Mouse (Mus musculus): ENCODE results near the gene Pgls.

Pgls gene

DNA sequence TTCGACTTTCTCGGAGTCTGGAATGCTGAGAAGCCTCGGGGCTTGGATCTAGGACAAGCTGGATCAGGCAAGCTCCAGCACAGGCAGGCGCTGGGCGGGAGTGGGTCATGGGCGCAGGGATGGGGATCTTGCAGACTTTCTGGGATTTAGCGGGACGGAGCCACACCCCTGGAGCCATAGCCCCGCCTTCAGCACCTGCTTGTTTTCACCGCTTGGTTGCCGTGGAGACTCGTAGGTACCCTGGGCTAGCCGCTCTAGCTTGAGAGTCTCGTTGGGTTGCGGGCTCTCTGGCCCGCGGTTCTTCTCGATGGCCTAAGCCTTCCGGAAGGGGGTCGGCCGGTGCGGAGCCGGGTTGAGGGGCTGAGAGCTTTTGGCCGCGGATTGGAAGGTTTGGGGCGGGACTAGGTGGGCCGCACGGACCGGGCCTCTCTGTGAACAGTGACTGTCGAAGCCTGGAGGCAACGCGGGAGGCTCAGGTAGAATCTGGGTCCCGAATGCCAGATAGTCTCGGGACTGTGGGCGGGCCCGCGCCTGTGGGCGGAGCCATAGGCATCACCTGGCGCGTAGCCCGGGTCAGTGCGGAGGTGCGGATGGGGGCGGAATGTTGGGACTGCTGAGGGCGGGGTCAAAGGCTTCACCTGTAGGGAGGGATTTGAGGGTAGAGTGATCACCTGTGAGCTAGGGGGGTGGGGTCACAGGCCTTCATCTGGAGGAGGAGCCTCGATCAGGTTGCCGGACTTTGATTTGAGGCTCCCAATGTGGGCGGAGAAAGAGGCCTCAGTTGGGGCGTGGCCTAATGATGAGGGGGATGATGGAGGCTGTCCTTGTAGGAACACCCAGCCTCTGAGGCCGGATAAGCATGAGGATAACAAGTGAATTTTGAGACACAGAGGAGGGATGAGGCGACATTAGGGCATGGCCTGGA lies 22.3 kb upstream of the Pgls start:
- peak; percentile 96 for DNase-seq (ENCODE audit: low read depth, low spot score)

- DNase-seq (ENCODE audit: low read depth, low spot score), result peak; percentile 99
Measured at GRCm38 (mm10) chr8:71570291-71570954, 21.6 kb upstream of the Pgls start.

DNA sequence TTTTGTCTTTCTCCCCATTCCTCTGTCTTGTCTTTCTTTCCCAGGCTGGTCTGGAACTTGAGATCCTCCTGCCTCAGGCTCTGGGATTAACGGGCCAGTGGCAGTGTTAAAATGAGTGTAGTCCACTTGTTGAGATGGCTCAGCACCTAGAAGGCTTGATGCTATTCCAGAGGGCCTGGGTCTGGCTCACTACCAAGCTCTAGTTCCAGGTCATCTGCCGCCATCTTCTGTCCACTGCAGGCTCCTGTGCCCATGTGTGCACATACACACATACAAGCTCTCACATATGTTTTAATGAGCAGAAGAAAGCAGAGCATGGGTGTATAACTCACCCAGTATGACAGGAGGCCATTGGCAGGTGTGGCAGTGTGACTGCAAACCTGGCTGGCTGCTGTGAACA lies 19.9 kb upstream of the Pgls start:
- DNase-seq (ENCODE audit: low read depth, low spot score), result no peak

DNA sequence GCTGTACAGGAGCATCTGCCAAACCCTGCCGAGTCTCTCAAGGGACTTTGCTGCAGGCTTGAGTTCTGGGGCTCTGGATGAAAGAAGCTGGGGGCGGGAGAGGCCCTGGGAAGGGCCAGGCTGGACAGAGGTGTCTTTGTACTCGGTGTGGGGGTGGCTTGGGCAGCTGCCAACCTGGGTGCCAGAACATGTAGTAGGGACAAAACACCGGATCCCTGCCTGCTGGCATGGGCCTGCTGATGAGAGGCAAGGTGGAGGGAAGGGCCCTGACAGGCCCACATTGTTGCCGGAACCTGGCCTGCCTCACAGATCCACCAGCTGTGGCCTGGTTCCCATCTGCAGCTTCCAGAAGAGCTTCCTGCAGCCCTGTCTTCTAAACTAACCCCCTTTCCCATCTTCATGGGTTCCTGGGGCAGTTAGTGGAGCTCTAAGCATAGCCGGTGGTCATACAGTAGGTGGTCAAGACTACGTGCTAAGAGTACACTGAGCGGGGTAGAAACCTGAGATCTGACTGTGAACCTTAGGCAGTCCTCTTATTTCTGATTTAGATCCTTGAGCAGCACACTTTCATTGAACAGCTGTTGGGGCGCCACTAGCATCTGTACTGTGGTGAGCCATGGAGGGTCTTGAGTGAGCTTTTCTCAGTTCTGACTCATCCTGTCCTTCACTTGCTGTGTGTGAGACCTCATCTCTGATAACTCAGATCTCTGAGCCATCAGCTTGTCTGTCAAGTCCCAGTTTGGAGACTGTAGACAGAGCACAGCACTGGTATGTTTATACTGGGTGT lies 18.9 kb upstream of the Pgls start:
- DNase-seq (ENCODE audit: low read depth, low spot score), result peak; percentile 35

GRCm38 (mm10) chr8:71574426-71574825 lies 17.6 kb upstream of the Pgls start:
- DNase-seq (ENCODE audit: low read depth, low spot score), result no peak

- no peak for DNase-seq (ENCODE audit: low read depth, low spot score)
Measured at GRCm38 (mm10) chr8:71575020-71575419, 17.0 kb upstream of the Pgls start.

- no peak for DNase-seq (ENCODE audit: low read depth, low spot score)
Measured at GRCm38 (mm10) chr8:71577856-71578387, 14.1 kb upstream of the Pgls start.

- no peak for DNase-seq (ENCODE audit: low read depth, low spot score)
Measured at GRCm38 (mm10) chr8:71579009-71579408, 13.0 kb upstream of the Pgls start.

GRCm38 (mm10) chr8:71579476-71579875 lies 12.5 kb upstream of the Pgls start:
- no peak for DNase-seq (ENCODE audit: low read depth, low spot score)

DNA sequence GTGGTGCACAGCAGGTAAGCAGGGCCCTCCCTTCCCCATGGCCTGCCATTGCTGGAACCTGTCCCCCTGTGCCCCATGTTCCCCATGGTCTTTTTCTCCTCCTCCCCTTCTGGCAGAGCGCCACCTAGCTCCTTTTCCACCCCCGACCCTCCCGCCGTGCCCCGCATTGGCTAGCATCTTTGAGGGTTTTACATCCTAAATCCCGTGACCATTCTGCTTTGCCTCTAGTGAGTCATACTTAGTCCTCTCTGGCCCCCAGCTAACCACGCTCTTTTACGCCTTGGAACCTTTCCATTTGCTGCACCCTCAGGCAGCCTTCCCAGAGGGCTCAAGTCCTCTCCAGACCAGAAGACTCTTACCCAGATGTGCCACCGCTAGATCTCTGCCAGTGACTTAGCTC lies 11.8 kb upstream of the Pgls start:
- DNase-seq (ENCODE audit: low read depth, low spot score), result no peak

DNA sequence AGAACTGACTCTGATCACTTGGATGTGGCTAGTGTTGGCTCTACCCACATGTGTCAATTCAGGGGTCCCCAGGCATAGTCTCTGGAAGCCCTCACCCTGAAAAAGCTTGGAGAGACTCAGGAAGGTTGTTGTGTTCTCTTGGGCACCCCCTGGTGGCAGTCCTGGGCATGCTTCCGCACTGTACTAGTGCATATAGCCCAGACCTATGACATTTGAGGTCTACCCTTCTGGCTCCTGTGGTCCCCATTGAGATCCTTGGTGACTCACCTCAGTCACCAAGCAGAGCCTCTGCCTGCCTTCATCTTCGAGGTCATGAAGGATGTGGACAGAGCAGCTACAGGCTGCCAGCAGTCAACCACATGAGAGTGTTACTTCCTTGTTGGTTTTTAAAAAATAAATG lies 5.1 kb upstream of the Pgls start:
- DNase-seq (ENCODE audit: low read depth, low spot score), result no peak

DNA sequence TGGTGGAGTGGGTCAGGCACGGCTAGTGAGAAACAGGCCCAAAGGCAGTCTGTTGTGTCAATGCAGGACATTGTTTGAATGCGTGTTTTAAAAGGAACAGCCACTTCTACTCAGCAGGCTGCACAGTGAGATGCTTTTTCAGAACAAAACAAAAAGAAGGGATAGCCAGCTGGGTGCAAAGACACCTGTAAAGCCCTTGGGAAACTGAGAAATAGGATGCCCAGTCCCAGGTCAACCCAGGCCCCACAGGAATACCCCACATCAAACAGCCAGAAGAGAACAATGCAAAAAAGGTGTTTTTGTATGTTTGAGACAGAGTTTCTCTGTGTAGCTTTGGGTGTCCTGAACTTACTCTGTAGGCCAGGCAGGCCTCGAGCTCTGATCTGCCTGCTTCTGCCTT lies 3.2 kb upstream of the Pgls start:
- DNase-seq (ENCODE audit: low read depth, low spot score), result no peak

DNA sequence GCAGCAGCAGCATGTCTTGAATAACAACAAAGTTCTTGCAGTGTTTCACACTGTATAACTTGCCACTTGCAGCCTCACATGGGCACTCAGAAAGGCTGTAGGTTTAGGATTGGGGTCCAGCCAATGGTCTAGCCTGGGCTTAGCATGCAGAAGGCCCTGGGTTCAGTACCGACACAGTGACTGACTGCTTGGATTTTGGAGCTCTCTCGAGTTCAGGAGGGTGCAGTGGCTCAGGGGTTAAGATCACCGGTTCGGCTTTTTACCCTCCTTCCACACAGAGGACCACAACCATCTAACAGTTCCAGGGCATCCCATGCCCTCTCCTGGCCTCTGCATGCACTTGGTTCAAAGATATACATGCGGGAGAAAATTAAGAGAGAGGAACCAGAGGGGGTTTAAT lies 959 bp upstream of the Pgls start:
- no peak for DNase-seq (ENCODE audit: low read depth, low spot score)

- peak; percentile 86 for DNase-seq (ENCODE audit: low read depth, low spot score)
Measured at GRCm38 (mm10) chr8:71592374-71593170, 596 bp downstream of the Pgls start.

- no peak for DNase-seq (ENCODE audit: low read depth, low spot score)
Measured at GRCm38 (mm10) chr8:71593556-71594323, 1.8 kb downstream of the Pgls start.

- DNase-seq (ENCODE audit: low read depth, low spot score), result no peak
Measured at GRCm38 (mm10) chr8:71594324-71594722, 2.3 kb downstream of the Pgls start.

DNA sequence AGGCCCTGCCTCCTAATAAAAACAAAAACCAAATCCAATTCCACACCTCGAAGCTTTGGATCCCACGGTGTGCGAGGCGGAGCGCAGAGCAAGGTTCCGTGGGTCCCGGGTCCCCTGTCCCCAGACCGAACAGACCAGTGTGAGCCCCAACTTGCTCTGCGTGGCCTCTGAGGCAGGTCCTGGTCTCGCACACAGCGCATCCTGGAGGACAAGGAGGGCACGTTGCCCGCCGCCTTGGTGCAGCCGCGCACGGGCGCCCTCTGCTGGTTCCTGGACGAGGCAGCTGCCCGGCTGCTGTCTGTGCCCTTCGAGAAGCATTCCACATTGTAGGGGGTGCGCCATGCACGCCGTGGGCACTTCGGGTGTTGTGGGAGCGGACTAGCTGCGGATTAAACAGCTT lies 3.9 kb downstream of the Pgls start:
- DNase-seq (ENCODE audit: low read depth, low spot score), result peak; percentile 41

DNA sequence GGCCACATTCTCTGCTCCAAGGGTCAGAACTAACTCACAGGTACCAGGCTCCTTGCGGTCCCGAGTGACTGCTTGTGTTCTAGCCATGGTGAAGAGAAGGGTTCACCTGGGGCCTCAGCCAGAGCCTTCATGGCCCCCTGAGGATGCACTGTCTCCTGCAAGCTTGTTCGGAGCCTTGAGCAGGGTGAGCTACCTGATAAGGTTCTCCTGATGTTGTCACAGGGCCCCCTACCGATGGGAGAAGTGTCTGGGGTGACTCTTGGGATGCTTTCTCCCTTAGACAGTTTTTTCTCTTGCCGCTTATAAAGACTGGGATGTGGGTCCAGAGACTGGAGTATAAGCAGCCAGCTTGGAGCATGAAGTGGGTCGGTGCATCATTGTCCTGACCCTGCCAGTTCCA lies 4.4 kb downstream of the Pgls start:
- DNase-seq (ENCODE audit: low read depth, low spot score), result no peak

- DNase-seq (ENCODE audit: low read depth, low spot score), result no peak
Measured at GRCm38 (mm10) chr8:71596798-71597197, 4.8 kb downstream of the Pgls start.

- no peak for DNase-seq (ENCODE audit: low read depth, low spot score)
Measured at GRCm38 (mm10) chr8:71597451-71597850, 5.5 kb downstream of the Pgls start, which contains the start of gene Fam129c. Gene Fam129c, plus strand, starts transcription at chr8:71597648.

All from telencephalon, adult 2 months (tissue).